Mouse (Mus musculus) urinary bladder, adult 2 months (tissue): ENCODE measurements around the gene Fez1. TPM values are rescaled to one million over a fixed set of nuclear protein-coding genes. Genes with fewer than 3 reads are reported as not detected.

Experiments
- DNase-seq: peaks from one replicate; pipeline ENCODE4 v3.0.0; 2022; ENCODE audit warnings: low spot score
- polyA plus RNA-seq: library from polyadenylated mRNA; depleted of rRNA; stranded (reverse); fragments of >200 nt; gene quantifications from 2 replicates; pipeline ENCODE4 v1.2.3, GENCODE M21; 2012; rRNA removed

Gene Fez1
- polyA plus RNA-seq, 1 experiment = 15.1 TPM

GRCm38 (mm10) chr9:36895009-36895693, 73.5 kb downstream of the Fez1 start:
- DNase-seq = no peak

- DNase-seq = no peak
These were observed 76.9 kb downstream of the Fez1 start for GRCm38 (mm10) chr9:36898560-36898959.

GRCm38 (mm10) chr9:36900464-36900863, 78.8 kb downstream of the Fez1 start:
- DNase-seq = no peak

- DNase-seq = no peak
These were observed 83.8 kb downstream of the Fez1 start for GRCm38 (mm10) chr9:36905452-36905851.

- peak; percentile 60 for DNase-seq
These were observed 94.7 kb downstream of the Fez1 start for GRCm38 (mm10) chr9:36916362-36916761.

- no peak for DNase-seq
These were observed 95.3 kb downstream of the Fez1 start for GRCm38 (mm10) chr9:36916915-36917314.

- no peak for DNase-seq
These were observed 96.9 kb downstream of the Fez1 start for GRCm38 (mm10) chr9:36918582-36918981.

GRCm38 (mm10) chr9:36919472-36919871, 97.8 kb downstream of the Fez1 start:
- no peak for DNase-seq

- no peak for DNase-seq
These were observed 100.2 kb downstream of the Fez1 start for GRCm38 (mm10) chr9:36921718-36922415.

GRCm38 (mm10) chr9:36923753-36924152, 102.1 kb downstream of the Fez1 start:
- no peak for DNase-seq

Other genes starting within 250 kb of the Fez1 start
- not detected in 2 replicates for gene Gm17689, start 239.2 kb upstream of the Fez1 start, polyA plus RNA-seq
- gene A630095E13Rik, start 178.5 kb upstream of the Fez1 start, polyA plus RNA-seq = 0.06 and 0.07 TPM in 2 replicates
- 0.04 TPM in 1 of 2 replicates, not detected in the other for gene Acrv1, start 128.6 kb upstream of the Fez1 start, polyA plus RNA-seq
- 1.4 and 2.1 TPM in 2 replicates for gene Chek1, start 94.8 kb upstream of the Fez1 start, polyA plus RNA-seq
- gene Stt3a, start 54.2 kb upstream of the Fez1 start, polyA plus RNA-seq = 161 and 169 TPM in 2 replicates
- gene Ei24, start 24.5 kb upstream of the Fez1 start, polyA plus RNA-seq = 115 and 123 TPM in 2 replicates